Mouse (Mus musculus): ENCODE results near the gene Vta1. TPM values are rescaled to one million over a fixed set of nuclear protein-coding genes. Genes with fewer than 3 reads are reported as not detected.

The Vta1 gene
- polyA plus RNA-seq, 1 experiment, result 18.9 TPM

- Histone ChIP-seq H3K27ac (ENCODE audit: control insufficient read depth, insufficient read depth, low read depth, low read length) (no peak overlapping the region), H3K4me3 (ENCODE audit: control insufficient read depth, low read depth, low read length) (no peak overlapping the region), H3K36me3 (ENCODE audit: control insufficient read depth, insufficient read depth, low read length) (no peaks in the 10 kb centered on the region), H3K4me1 (ENCODE audit: control insufficient read depth, insufficient read depth, low read length) (no peaks in the 10 kb centered on the region), H3K27me3 (ENCODE audit: control insufficient read depth, insufficient read depth, low read length) (no peaks in the 10 kb centered on the region)
- no peak for TF ChIP-seq CTCF (IDR thresholded peaks at IDR 0.05; ENCODE audit: control insufficient read depth, insufficient read depth, insufficient replicate concordance, low read depth, low read length)
- no peak for TF ChIP-seq POLR2A (IDR thresholded peaks at IDR 0.05; ENCODE audit: control insufficient read depth, low read depth, low read length)
Measured at GRCm38 (mm10) chr10:14619156-14619555, 86.2 kb downstream of the Vta1 start.

GRCm38 (mm10) chr10:14618301-14618700 is 87.1 kb downstream of the Vta1 start:
- TF ChIP-seq CTCF (IDR thresholded peaks at IDR 0.05; ENCODE audit: control insufficient read depth, insufficient read depth, insufficient replicate concordance, low read depth, low read length) (no peak), POLR2A (IDR thresholded peaks at IDR 0.05; ENCODE audit: control insufficient read depth, low read depth, low read length) (no peak)
- H3K27ac ChIP-seq (ENCODE audit: control insufficient read depth, insufficient read depth, low read depth, low read length), result no peak overlapping the region
- no peak overlapping the region for H3K4me3 ChIP-seq (ENCODE audit: control insufficient read depth, low read depth, low read length)
- H3K4me1 ChIP-seq (ENCODE audit: control insufficient read depth, insufficient read depth, low read length), result no peaks in the 10 kb centered on the region
- H3K27me3 ChIP-seq (ENCODE audit: control insufficient read depth, insufficient read depth, low read length), result no peaks in the 10 kb centered on the region
- H3K36me3 ChIP-seq (ENCODE audit: control insufficient read depth, insufficient read depth, low read length), result no peaks in the 10 kb centered on the region

- no peaks in the 10 kb centered on the region for H3K4me1 ChIP-seq (ENCODE audit: control insufficient read depth, insufficient read depth, low read length)
Measured at GRCm38 (mm10) chr10:14615441-14615840, 89.9 kb downstream of the Vta1 start.

GRCm38 (mm10) chr10:14607597-14607996 is 97.8 kb downstream of the Vta1 start:
- no peak overlapping the region for H3K27ac ChIP-seq (ENCODE audit: control insufficient read depth, insufficient read depth, low read depth, low read length)
- H3K27me3 ChIP-seq (ENCODE audit: control insufficient read depth, insufficient read depth, low read length), result no peaks in the 10 kb centered on the region
- no peaks in the 10 kb centered on the region for H3K36me3 ChIP-seq (ENCODE audit: control insufficient read depth, insufficient read depth, low read length)
- no peaks in the 10 kb centered on the region for H3K4me1 ChIP-seq (ENCODE audit: control insufficient read depth, insufficient read depth, low read length)
- H3K4me3 ChIP-seq (ENCODE audit: control insufficient read depth, low read depth, low read length), result no peak overlapping the region
- TF ChIP-seq CTCF (IDR thresholded peaks at IDR 0.05; ENCODE audit: control insufficient read depth, insufficient read depth, insufficient replicate concordance, low read depth, low read length), result no peak

More at GRCm38 (mm10) chr10:14615441-14615840, 89.9 kb downstream of the Vta1 start:
- Histone ChIP-seq H3K4me3 (ENCODE audit: control insufficient read depth, low read depth, low read length) (no peak overlapping the region), H3K27ac (ENCODE audit: control insufficient read depth, insufficient read depth, low read depth, low read length) (no peak overlapping the region), H3K36me3 (ENCODE audit: control insufficient read depth, insufficient read depth, low read length) (no peaks in the 10 kb centered on the region), H3K27me3 (ENCODE audit: control insufficient read depth, insufficient read depth, low read length) (no peaks in the 10 kb centered on the region)
- TF ChIP-seq CTCF (IDR thresholded peaks at IDR 0.05; ENCODE audit: control insufficient read depth, insufficient read depth, insufficient replicate concordance, low read depth, low read length), result no peak
- no peak for TF ChIP-seq POLR2A (IDR thresholded peaks at IDR 0.05; ENCODE audit: control insufficient read depth, low read depth, low read length)

Other genes starting within 250 kb of the Vta1 start
- gene Adgrg6, start 159.9 kb downstream of the Vta1 start, polyA plus RNA-seq (2012; rRNA removed), result 0.04 and 0.71 TPM in 2 replicates
- gene Nmbr, start within 50 bp of the Vta1 start, polyA plus RNA-seq (2012; rRNA removed), result 14.2 and 20.2 TPM in 2 replicates
- gene Gje1, start 12.7 kb upstream of the Vta1 start, polyA plus RNA-seq (2012; rRNA removed), result 0.12 and 0.13 TPM in 2 replicates

Data from testis, adult 2 months (tissue).